Comparison of ENCODE assay signal across 8 mouse cellular contexts in genomic region chr6:54971731-54972110, GRCm38 (mm10). TPM values are rescaled to one million over a fixed set of nuclear protein-coding genes. Genes with fewer than 3 reads are reported as not detected.
DNase-seq lines count a peak whose midpoint lies in the region; ATAC-seq and TF ChIP-seq lines count a peak whose summit lies in the region.

No protein-coding gene starts in this region.

- no peak for ATAC-seq in forebrain, postnatal 0 days
- ATAC-seq in cerebellum, adult (ENCODE audit: insufficient number of reproducible peaks, low FRiP score, low TSS enrichment) = no peak

- H3K27me3 ChIP-seq in forebrain, postnatal 0 days (ENCODE audit: insufficient read depth, low read length) = no peaks in the 10 kb centered on the region; the same call in none of the 2 replicates
- H3K27me3 ChIP-seq in kidney, adult 2 months (replicated peaks; ENCODE audit: control insufficient read depth, insufficient read depth, low read length) = no peaks in the 10 kb centered on the region

- H3K36me3 ChIP-seq in forebrain, postnatal 0 days (ENCODE audit: insufficient read depth) = no peaks in the 10 kb centered on the region
- H3K36me3 ChIP-seq in kidney, adult 2 months (ENCODE audit: control insufficient read depth, insufficient read depth, low read length) = no peaks in the 10 kb centered on the region

- no peak for TF ChIP-seq POLR2A in kidney, adult 2 months (IDR thresholded peaks at IDR 0.05; ENCODE audit: low read depth, low read length)

- 0 out of 2 replicates have a peak overlapping the region, but pooled peaks have one; percentile 35 for H3K27ac ChIP-seq in forebrain, postnatal 0 days (ENCODE audit: low read depth, low read length)
- peak overlapping the region; percentile 84 for H3K27ac ChIP-seq in kidney, adult 2 months (ENCODE audit: insufficient read depth, low read depth, low read length)

- H3K4me1 ChIP-seq in forebrain, postnatal 0 days (ENCODE audit: insufficient read depth) = no peaks in the 10 kb centered on the region
- peaks cover 6% of the 10 kb centered on the region; the same call in 1 of the 2 replicates for H3K4me1 ChIP-seq in kidney, adult 2 months (ENCODE audit: control insufficient read depth, insufficient read depth, low read length)

- DNase-seq in heart, adult 18-20 months = peak; percentile 73 to 74
- no peak for DNase-seq in heart, adult 8-10 months (ENCODE audit: low spot score)
- DNase-seq in forebrain, postnatal 0 days = no peak
- peak; percentile 81 for DNase-seq in kidney, adult 2 months
- DNase-seq in lung, postnatal 10 days = peak; percentile 54
- DNase-seq in right cerebral cortex, postnatal 10 days (ENCODE audit: low spot score in 2 of 2) = no peak
- no peak for DNase-seq in left cerebral cortex, adult 9 months (ENCODE audit: low spot score in 2 of 2)

- H3K9ac ChIP-seq in forebrain, postnatal 0 days = no peak overlapping the region

- peak overlapping the region; percentile 89 for H3K4me2 ChIP-seq in forebrain, postnatal 0 days (ENCODE audit: low read depth)

- no peaks in the 10 kb centered on the region for H3K9me3 ChIP-seq in forebrain, postnatal 0 days (ENCODE audit: low read length)

- no peak for TF ChIP-seq CTCF in forebrain, postnatal 0 days (IDR thresholded peaks at IDR 0.05; ENCODE audit: low read depth)
- TF ChIP-seq CTCF in kidney, adult 2 months (conservative IDR thresholded peaks at IDR 0.05; ENCODE audit: insufficient read depth, insufficient read length, low read depth, low read length) = no peak

- H3K4me3 ChIP-seq in forebrain, postnatal 0 days (ENCODE audit: low read depth, low read length) = peak overlapping the region; percentile 56
- H3K4me3 ChIP-seq in kidney, adult 2 months (ENCODE audit: insufficient read depth, low read depth, low read length) = peak overlapping the region; percentile 66

- WGBS in forebrain, postnatal 0 days = 19% methylated on average over 8 of the region's 8 CpGs
- WGBS in kidney, adult 2 months = 9% methylated on average over 8 of the region's 8 CpGs

RNA-seq across cellular contexts. Expression of gene Nod1, which starts 0.7 kb away (rescaled TPM):
- 10 to 100 TPM; 17.0 to 19.2 TPM for total RNA-seq in heart, adult 18-20 months (2021)
- total RNA-seq in heart, adult 8-10 months (2022) = 10 to 100 TPM; 17.8 to 19.7 (median 19.4) TPM
- 1.8 and 2.3 TPM in 2 replicates for total RNA-seq in forebrain, postnatal 0 days (2014; rRNA removed)
- polyA plus RNA-seq in forebrain, postnatal 0 days (2015; fragmentation: Nextera tagmentation; extraction: Ambion mirVana) = 1.5 and 2.0 TPM in 2 replicates
- 14.0 and 18.7 TPM in 2 replicates for polyA plus RNA-seq in kidney, adult 2 months (2012; rRNA removed)

RNA-seq across cellular contexts. Expression of gene Ggct, which starts 21.0 kb away (rescaled TPM):
- 10 to 100 TPM; 21.5 to 28.2 TPM for total RNA-seq in heart, adult 18-20 months (2021)
- 10 to 100 TPM; 24.9 to 36.1 (median 27.0) TPM for total RNA-seq in heart, adult 8-10 months (2022)
- total RNA-seq in forebrain, postnatal 0 days (2014; rRNA removed) = 2.8 and 3.7 TPM in 2 replicates
- polyA plus RNA-seq in forebrain, postnatal 0 days (2015; fragmentation: Nextera tagmentation; extraction: Ambion mirVana) = 22.2 and 26.6 TPM in 2 replicates
- 13.5 and 15.9 TPM in 2 replicates for polyA plus RNA-seq in kidney, adult 2 months (2012; rRNA removed)

Comparison
In these comparisons a context has a peak if more than half of its experiments do, and no peak if none do; other contexts are left out.
1. DNase-seq: peak in heart, adult 18-20 months (2 of 2), kidney, adult 2 months (single experiment) and lung, postnatal 10 days (single experiment); none in heart, adult 8-10 months (single experiment), forebrain, postnatal 0 days (single experiment), right cerebral cortex, postnatal 10 days (0 of 2) and left cerebral cortex, adult 9 months (0 of 2).